Mouse (Mus musculus) spleen, adult 2 months (tissue): ENCODE data around the gene C2cd3. TPM values are rescaled to one million over a fixed set of nuclear protein-coding genes. Genes with fewer than 3 reads are reported as not detected.

Experiments
- DNase-seq, 2 experiments: peaks; one replicate each; pipeline versions ENCODE4 v3.0.0 to v3.0.0-alpha.2; 2012 to 2021; ENCODE audit warnings: low spot score in 2 of 2, low read depth in 1 of 2
- H3K27ac ChIP-seq: fragments of 200-500 bp; 2 replicates; pipeline ENCODE4 v1.5.1; 2012; ENCODE audit warnings: low read length, inconsistent platforms; ENCODE audit not compliant: insufficient read depth
- H3K27me3 ChIP-seq: fragments of 200-500 bp; 2 replicates; pipeline ENCODE4 v1.6.1; 2012; ENCODE audit warnings: mild to moderate bottlenecking, moderate library complexity, low read length, inconsistent platforms; ENCODE audit not compliant: control insufficient read depth, insufficient read depth
- H3K36me3 ChIP-seq: fragments of 200-500 bp; 2 replicates; pipeline ENCODE4 v1.6.1; 2012; ENCODE audit warnings: mild to moderate bottlenecking, low read length, inconsistent platforms; ENCODE audit not compliant: control insufficient read depth, insufficient read depth
- H3K4me1 ChIP-seq: fragments of 200-500 bp; 2 replicates; pipeline ENCODE4 v1.6.1; 2011; ENCODE audit warnings: inconsistent platforms; ENCODE audit not compliant: control insufficient read depth, insufficient read depth, insufficient read length
- H3K4me3 ChIP-seq: fragments of 200-500 bp; 2 replicates; pipeline ENCODE4 v1.5.1; 2011; ENCODE audit warnings: mild to moderate bottlenecking, inconsistent platforms; ENCODE audit not compliant: insufficient read depth, insufficient read length; ENCODE audit errors: extremely low read depth
- CTCF ChIP-seq: fragments of 200-500 bp; IDR thresholded peaks from 2 replicates; pipeline ENCODE4 v1.5.1; 2011; ENCODE audit warnings: mild to moderate bottlenecking, inconsistent platforms; ENCODE audit not compliant: insufficient read depth, insufficient read length, insufficient replicate concordance; ENCODE audit errors: extremely low read depth
- POLR2A ChIP-seq: fragments of 200-500 bp; IDR thresholded peaks from 2 replicates; pipeline ENCODE4 v1.6.1; 2011; ENCODE audit warnings: low read depth, low read length, inconsistent platforms
- WGBS: fragments of 180-500 bp; shearing (Covaris S2); methylation state at CpG from one replicate; pipeline ENCODE4 v1.1.7; 2018; 5-methylcytosine and 5-hydroxymethylcytosine counted together
- polyA plus RNA-seq: library from polyadenylated mRNA; depleted of rRNA; stranded (reverse); fragments of >200 nt; gene quantifications from 2 replicates; pipeline ENCODE4 v1.2.3, GENCODE M21; 2012

Gene C2cd3
- polyA plus RNA-seq, 1 experiment: 24.1 TPM

GRCm38 (mm10) chr7:100466781-100467510, 94.9 kb downstream of the C2cd3 start:
- H3K4me3 ChIP-seq: peak overlapping the region; percentile 28
- no peak for TF ChIP-seq CTCF
- no peak for TF ChIP-seq POLR2A
- DNase-seq: no peak
- H3K4me1 ChIP-seq: no peaks in the 10 kb centered on the region
- H3K36me3 ChIP-seq: peaks cover 10% of the 10 kb centered on the region
- no peaks in the 10 kb centered on the region for H3K27me3 ChIP-seq
- WGBS: 83% methylated on average over 11 of the region's 11 CpGs
- peak overlapping the region; percentile 77 for H3K27ac ChIP-seq

GRCm38 (mm10) chr7:100468761-100469160, 96.7 kb downstream of the C2cd3 start:
- H3K27ac ChIP-seq: no peak overlapping the region
- peaks cover 10% of the 10 kb centered on the region for H3K36me3 ChIP-seq

GRCm38 (mm10) chr7:100469502-100469901, 97.5 kb downstream of the C2cd3 start:
- TF ChIP-seq POLR2A: no peak
- no peak for TF ChIP-seq CTCF
- WGBS: 94% methylated on average over 1 of the region's 1 CpGs
- Histone ChIP-seq H3K4me1 (no peaks in the 10 kb centered on the region), H3K36me3 (peaks cover 7% of the 10 kb centered on the region), H3K4me3 (no peak overlapping the region), H3K27me3 (no peaks in the 10 kb centered on the region), H3K27ac (no peak overlapping the region)
- DNase-seq: no peak

More at GRCm38 (mm10) chr7:100468761-100469160, 96.7 kb downstream of the C2cd3 start:
- no peak for DNase-seq
- WGBS: 95% methylated on average over 6 of the region's 6 CpGs
- H3K4me1 ChIP-seq: no peaks in the 10 kb centered on the region
- no peaks in the 10 kb centered on the region for H3K27me3 ChIP-seq
- TF ChIP-seq CTCF (no peak), POLR2A (no peak)
- H3K4me3 ChIP-seq: no peak overlapping the region

- no peak for DNase-seq
- no peak overlapping the region for H3K4me3 ChIP-seq
- H3K4me1 ChIP-seq: no peaks in the 10 kb centered on the region
- H3K36me3 ChIP-seq: peaks cover 7% of the 10 kb centered on the region
- H3K27ac ChIP-seq: no peak overlapping the region
- no peaks in the 10 kb centered on the region for H3K27me3 ChIP-seq
- TF ChIP-seq CTCF (no peak), POLR2A (no peak)
- 94% methylated on average over 11 of the region's 11 CpGs for whole genome bisulfite sequencing
Measured at GRCm38 (mm10) chr7:100470796-100471406, 98.9 kb downstream of the C2cd3 start.

GRCm38 (mm10) chr7:100471407-100471797, 99.4 kb downstream of the C2cd3 start:
- Histone ChIP-seq H3K36me3 (peaks cover 7% of the 10 kb centered on the region), H3K27ac (no peak overlapping the region), H3K4me1 (no peaks in the 10 kb centered on the region), H3K4me3 (no peak overlapping the region), H3K27me3 (no peaks in the 10 kb centered on the region)
- TF ChIP-seq CTCF (no peak), POLR2A (no peak)
- 100% methylated on average over 1 of the region's 1 CpGs for WGBS
- DNase-seq: no peak

GRCm38 (mm10) chr7:100472777-100473176, 100.7 kb downstream of the C2cd3 start, which contains the start of gene Ucp3:
Gene Ucp3 (plus strand): TSS chr7:100472990.
- Histone ChIP-seq H3K4me1 (no peaks in the 10 kb centered on the region), H3K4me3 (no peak within 1 kb of the TSS), H3K27me3 (no peaks in the 10 kb centered on the region), H3K27ac (no peak within 1 kb of the TSS), H3K36me3 (peaks cover 5% of the 10 kb centered on the region; the same call in 1 of the 2 replicates)
- WGBS: 91% methylated on average over 6 of the region's 6 CpGs
- DNase-seq: no peak
- TF ChIP-seq CTCF (no peak), POLR2A (no peak)
